Mouse (Mus musculus): Measurements from ENCODE around the gene Kbtbd3.

Gene Kbtbd3

DNA sequence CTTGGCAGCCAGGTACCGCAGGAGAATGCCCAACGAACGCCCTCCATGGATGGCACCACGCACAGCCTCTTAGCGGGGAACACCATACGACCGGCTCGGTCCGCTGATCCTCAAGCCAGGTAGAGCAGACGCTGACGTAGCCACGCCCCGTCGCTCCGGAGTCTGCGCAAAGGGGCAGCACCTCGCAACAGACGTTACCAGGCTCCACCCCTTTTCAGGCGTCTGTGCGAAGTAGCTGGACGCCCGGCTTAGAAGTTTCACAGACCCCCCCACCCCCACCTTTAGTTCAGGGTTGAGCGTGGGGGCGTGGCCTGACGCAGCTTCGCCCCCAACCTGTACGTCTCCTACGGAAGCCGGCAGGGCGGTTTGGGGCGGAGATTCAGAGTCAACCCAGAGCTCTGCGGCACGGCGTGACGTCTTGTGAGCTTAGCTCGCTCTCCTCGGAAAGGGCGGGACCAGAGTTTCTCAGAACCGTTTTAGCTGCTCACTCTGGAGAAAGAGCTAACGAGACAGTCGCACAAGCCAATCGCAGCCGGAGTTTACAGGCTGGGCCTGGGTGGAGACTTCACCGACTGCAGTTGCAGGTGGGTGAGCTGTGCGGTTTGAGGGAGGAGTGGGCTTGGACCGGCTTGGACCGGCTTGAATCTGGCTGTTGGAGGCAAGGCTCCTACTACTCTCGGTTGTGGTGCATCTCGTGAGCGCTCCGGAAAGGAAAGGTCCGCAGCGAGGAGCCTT, at the start of gene Kbtbd3, which contains the start of gene Aasdhppt:
Kbtbd3 (plus strand) TSS at position 483 of the 735 bp plus-strand sequence.
Aasdhppt (minus strand) TSS at position 121 of the 735 bp plus-strand sequence.
- DNase-seq = peak; percentile 98

GRCm38 (mm10) chr9:4259841-4260745, 49.5 kb upstream of the Kbtbd3 start:
- DNase-seq = no peak

DNA sequence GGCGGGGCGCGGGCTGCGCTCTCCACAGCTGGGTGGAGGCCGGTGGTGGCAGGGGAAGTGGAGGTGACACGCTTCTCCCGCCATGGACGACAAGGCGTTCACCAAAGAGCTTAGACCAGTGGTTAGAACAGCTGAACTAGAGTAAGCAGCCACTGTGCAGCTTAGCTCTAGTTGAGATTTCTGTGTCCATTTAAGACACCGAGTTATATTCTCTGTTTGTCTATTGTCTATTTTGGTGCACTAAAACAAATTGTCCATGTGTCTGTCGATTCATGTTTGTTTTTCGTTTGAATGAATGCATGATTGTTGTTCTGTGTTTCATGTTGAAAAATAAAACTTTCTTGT, 48.9 kb upstream of the Kbtbd3 start:
- DNase-seq = no peak

- DNase-seq = no peak
Measured at GRCm38 (mm10) chr9:4266881-4267280, 42.8 kb upstream of the Kbtbd3 start.

DNA sequence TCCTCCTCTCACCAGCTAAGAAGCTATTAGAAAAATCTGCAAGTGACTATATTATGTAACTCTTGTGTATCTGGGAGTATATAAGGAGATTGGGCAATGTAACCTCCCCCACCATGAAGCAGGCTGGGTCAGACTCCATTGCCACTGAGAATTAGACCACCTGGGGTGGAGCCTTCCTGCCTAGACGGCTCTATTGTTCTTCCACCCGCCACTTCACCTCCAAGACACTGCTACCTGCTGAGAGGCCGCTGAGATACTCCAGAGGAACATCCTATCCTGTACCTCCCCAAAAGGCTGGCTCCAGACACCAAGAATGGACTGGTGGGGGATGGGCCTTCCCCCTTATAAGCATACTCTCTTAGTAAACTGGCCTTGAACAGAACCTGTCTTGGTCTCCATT, 25.8 kb upstream of the Kbtbd3 start:
- no peak for DNase-seq

GRCm38 (mm10) chr9:4300466-4300865, 9.2 kb upstream of the Kbtbd3 start:
- no peak for DNase-seq

DNA sequence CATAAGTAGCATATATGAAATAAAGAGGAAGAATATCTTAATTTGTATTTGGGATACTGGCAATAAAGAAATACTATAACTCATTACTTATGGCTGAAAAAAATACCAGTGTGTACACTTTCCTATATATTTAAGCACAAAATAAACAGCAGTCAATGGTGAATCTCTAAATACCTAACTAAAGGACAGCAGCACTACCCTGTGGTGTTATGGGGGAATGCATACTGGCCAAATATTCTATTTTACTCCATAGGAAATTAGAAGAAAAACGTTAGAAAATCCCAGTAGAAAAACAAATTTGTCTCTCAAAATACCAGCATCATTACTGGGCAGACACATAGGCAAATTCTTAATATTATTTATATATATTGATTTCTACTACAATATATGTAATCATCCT, 4.8 kb upstream of the Kbtbd3 start:
- DNase-seq = no peak

DNA sequence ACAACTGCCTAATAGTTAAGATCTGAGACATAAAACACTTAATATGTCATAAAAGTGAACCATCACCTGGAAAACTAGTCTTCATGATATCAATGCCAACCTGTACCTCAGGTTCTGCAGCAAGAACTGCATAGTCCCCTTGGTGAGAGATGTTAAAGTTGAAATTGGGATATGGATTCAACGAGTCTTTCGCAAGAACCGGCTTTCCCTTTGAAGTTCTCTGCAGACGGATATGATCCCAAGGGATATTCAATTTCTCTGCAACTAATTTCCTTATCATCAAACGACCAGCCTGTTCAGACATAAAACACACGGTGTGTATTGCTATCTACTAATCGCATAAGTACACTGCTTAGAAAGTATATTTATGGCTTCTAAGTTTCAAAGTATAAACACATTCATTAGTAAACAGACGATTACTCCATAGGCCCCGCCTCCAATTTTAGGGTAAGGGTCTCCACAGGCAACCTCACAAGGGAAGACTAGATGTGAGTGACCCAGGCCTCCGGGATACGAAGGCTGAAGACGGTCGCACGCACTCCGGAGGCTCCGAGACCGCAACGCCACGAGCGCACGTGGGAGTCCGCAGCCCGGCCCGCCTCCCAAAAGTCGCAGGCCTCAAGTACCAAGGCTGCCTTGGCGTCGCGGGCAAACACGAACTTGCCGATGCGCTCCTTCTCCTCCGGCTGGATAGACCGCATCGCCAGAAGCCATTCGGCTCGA, 844 bp upstream of the Kbtbd3 start:
- DNase-seq = no peak

- DNase-seq = no peak
Measured at GRCm38 (mm10) chr9:4310706-4311105, 1.1 kb downstream of the Kbtbd3 start.

- no peak for DNase-seq
Measured at GRCm38 (mm10) chr9:4311162-4311561, 1.5 kb downstream of the Kbtbd3 start.

DNA sequence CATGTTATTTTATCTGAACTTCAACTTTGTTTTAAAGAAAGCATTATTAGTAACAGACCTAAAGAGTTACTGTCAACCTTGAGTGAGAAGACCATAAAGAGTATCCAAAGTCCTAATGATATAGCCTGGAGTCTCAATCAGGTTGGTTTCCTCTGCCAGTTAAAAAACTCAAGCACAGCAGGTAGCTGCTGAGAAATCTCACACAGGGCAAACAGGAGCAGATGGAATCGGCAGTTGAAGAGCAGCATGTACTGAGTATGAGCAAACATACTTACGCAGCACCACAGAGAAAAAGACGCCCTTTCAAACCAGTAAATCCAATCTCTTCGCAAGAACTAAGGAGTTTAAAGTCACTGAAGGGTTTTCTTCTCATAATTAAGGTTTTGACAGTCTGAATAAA, 4.3 kb downstream of the Kbtbd3 start:
- DNase-seq = no peak

DNA sequence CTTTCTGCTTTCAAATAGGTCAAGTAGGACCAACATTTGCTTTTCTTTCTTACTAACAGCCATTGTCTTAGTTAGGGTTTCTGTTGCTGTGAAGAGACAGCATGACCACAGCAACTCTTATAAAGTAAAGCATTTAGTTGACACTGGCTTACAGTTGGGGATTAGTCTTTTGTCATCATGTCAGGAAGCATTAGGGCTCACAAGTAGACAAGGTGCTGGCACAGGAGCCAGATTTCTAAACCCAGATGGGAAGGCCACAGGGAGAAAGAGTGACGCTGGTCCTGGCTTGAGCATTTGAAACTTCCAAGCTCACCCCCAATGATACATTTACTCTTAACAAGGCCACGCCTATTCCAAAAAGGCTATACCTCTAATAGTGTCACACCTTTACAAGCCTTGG, 6.1 kb downstream of the Kbtbd3 start:
- no peak for DNase-seq

GRCm38 (mm10) chr9:4318939-4319721, 9.5 kb downstream of the Kbtbd3 start:
- no peak for DNase-seq

DNA sequence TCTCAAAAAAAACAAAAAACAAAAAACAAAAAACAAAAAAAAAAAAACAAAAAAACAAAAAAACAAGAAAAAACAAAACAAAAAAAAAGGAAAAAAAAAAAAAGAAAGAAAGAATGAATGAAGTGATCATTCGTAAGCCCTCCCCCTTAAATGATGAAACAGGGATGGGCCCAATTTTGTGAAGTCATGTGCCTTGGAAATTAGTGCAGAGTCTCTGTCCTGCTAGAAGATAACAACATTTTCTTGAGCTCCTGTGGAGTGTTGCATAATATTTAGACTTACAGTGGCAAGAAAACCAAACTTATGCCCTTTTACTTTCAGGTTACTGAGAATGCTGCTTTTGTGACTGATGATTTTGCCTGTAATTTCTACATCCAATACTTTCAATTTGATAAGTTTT, 43.5 kb downstream of the Kbtbd3 start:
- DNase-seq = no peak

- DNase-seq = peak; percentile 91
Measured at GRCm38 (mm10) chr9:4375828-4376639, 66.4 kb downstream of the Kbtbd3 start, which contains the start of gene Msantd4. Gene Msantd4 (plus strand): TSS chr9:4376562.

- DNase-seq = no peak
Measured at GRCm38 (mm10) chr9:4376640-4377120, 67.0 kb downstream of the Kbtbd3 start.
